Mouse (Mus musculus) liver, postnatal 0 days (tissue): ENCODE results near the gene Ebf3. TPM values are rescaled to one million over a fixed set of nuclear protein-coding genes. Genes with fewer than 3 reads are reported as not detected.

Source experiments
- ATAC-seq: fragments of 200-750 bp; cut with Nextera tagmentation; 2 replicates; pipeline ENCODE4 v1.8.0; 2017; ENCODE audit warnings: mild to moderate bottlenecking, moderate library complexity
- DNase-seq: peaks from one replicate; pipeline ENCODE4 v3.0.0-alpha.2; 2016
- H3K27ac ChIP-seq: fragments of 300-500 bp; sonication (generic); 2 replicates; pipeline ENCODE4 v1.5.1; 2014; ENCODE audit warnings: antibody characterized with exemption, moderate library complexity, mild to moderate bottlenecking, low read depth
- H3K27me3 ChIP-seq: fragments of 300-500 bp; sonication (generic); 2 replicates; pipeline ENCODE4 v1.6.1; 2014; ENCODE audit warnings: low read length, control low read depth, mixed read lengths; ENCODE audit not compliant: insufficient read depth
- H3K36me3 ChIP-seq: fragments of 300-500 bp; sonication (generic); replicated peaks from 2 replicates; pipeline ENCODE4 v1.6.1; 2014; ENCODE audit warnings: mild to moderate bottlenecking, control low read depth, low read length, moderate library complexity, mixed read lengths; ENCODE audit not compliant: insufficient read depth
- H3K4me1 ChIP-seq: fragments of 300-500 bp; sonication (generic); 2 replicates; pipeline ENCODE4 v1.6.1; 2014; ENCODE audit warnings: antibody characterized with exemption, mild to moderate bottlenecking, control low read depth; ENCODE audit not compliant: insufficient read depth
- H3K4me2 ChIP-seq: fragments of 300-500 bp; sonication (generic); 2 replicates; pipeline ENCODE4 v1.6.1; 2014; ENCODE audit warnings: low read depth, mild to moderate bottlenecking, low read length, moderate library complexity, mixed read lengths
- H3K4me3 ChIP-seq: fragments of 300-500 bp; sonication (generic); 2 replicates; pipeline ENCODE4 v1.5.1; 2014; ENCODE audit warnings: low read depth, low read length
- H3K9ac ChIP-seq: fragments of 300-500 bp; sonication (generic); replicated peaks from 2 replicates; pipeline ENCODE4 v1.6.1; 2014; ENCODE audit warnings: mild to moderate bottlenecking, moderate library complexity
- H3K9me3 ChIP-seq: fragments of 300-500 bp; sonication (generic); 2 replicates; pipeline ENCODE4 v1.6.1; 2016; ENCODE audit warnings: mild to moderate bottlenecking, control low read depth, low read length, mixed read lengths
- CTCF ChIP-seq: sonication (generic); IDR thresholded peaks from 2 replicates; pipeline ENCODE4 v1.5.1; 2016; ENCODE audit warnings: antibody characterized with exemption, low read depth
- EP300 ChIP-seq: IDR thresholded peaks from 2 replicates; pipeline ENCODE4 v1.6.1; 2016; ENCODE audit warnings: antibody characterized with exemption, low read depth, mild to moderate bottlenecking
- WGBS: fragments of 180-500 bp; shearing (Covaris S2); extraction: QIAGEN DNeasy Blood & Tissue Kit; methylation state at CpG from one replicate; pipeline ENCODE4 v1.1.7; 2014; ENCODE audit not compliant: insufficient replicate concordance; 5-methylcytosine and 5-hydroxymethylcytosine counted together
- polyA plus RNA-seq: library from polyadenylated mRNA; unstranded; fragments of >200 nt; fragmentation: Nextera tagmentation; extraction: Ambion mirVana; gene quantifications from 2 replicates; pipeline ENCODE4 v1.2.1, GENCODE M21; 2015

Ebf3 gene
- polyA plus RNA-seq, 1 experiment from 2014 or later: not detected

DNA sequence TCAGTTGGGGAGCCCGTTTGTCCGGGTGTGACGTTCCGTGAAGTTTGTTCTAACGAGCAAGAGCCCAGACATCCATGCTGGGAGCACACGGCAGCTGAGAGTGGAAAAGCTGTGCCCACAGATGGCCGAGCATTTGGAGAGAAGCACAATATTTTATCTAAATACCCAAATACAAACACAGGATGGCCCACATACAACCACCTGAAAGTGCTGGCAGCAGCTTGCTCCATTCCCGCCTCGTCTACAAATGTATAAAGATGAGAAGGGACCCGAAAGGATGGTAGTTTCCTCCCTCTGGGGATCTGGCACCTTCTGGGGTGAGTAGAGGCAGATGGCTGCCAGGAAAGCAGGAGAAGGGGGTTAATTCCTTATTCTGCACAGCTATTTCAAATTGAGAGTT, 42.0 kb downstream of the Ebf3 start:
- Histone ChIP-seq H3K4me3 (no peak overlapping the region), H3K4me1 (no peaks in the 10 kb centered on the region), H3K36me3 (no peaks in the 10 kb centered on the region), H3K9me3 (no peaks in the 10 kb centered on the region), H3K9ac (no peak overlapping the region), H3K27me3 (peaks cover 5% of the 10 kb centered on the region; the same call in 1 of the 2 replicates), H3K27ac (no peak overlapping the region), H3K4me2 (no peak overlapping the region)
- 76% methylated on average over 10 of the region's 10 CpGs for WGBS
- ATAC-seq: no peak
- TF ChIP-seq EP300: no peak
- TF ChIP-seq CTCF: no peak
- DNase-seq: no peak

GRCm38 (mm10) chr7:137268452-137269155, 45.6 kb downstream of the Ebf3 start:
- Histone ChIP-seq H3K27ac (no peak overlapping the region), H3K4me2 (no peak overlapping the region), H3K36me3 (no peaks in the 10 kb centered on the region), H3K9me3 (no peaks in the 10 kb centered on the region), H3K27me3 (peaks cover 2% of the 10 kb centered on the region; the same call in 1 of the 2 replicates), H3K9ac (no peak overlapping the region), H3K4me3 (no peak overlapping the region), H3K4me1 (no peaks in the 10 kb centered on the region)
- 58% methylated on average over 8 of the region's 8 CpGs for WGBS
- DNase-seq: no peak
- TF ChIP-seq CTCF (no peak), EP300 (no peak)
- no peak for ATAC-seq

- Histone ChIP-seq H3K9ac (no peak overlapping the region), H3K27ac (no peak overlapping the region), H3K9me3 (no peaks in the 10 kb centered on the region), H3K4me3 (no peak overlapping the region), H3K36me3 (no peaks in the 10 kb centered on the region), H3K27me3 (peaks cover 2% of the 10 kb centered on the region; the same call in 1 of the 2 replicates), H3K4me2 (no peak overlapping the region), H3K4me1 (no peaks in the 10 kb centered on the region)
- 80% methylated on average over 9 of the region's 9 CpGs for WGBS
- no peak for ATAC-seq
- TF ChIP-seq CTCF (no peak), EP300 (no peak)
- DNase-seq: no peak
Observed at GRCm38 (mm10) chr7:137267441-137267840, 46.8 kb downstream of the Ebf3 start.

GRCm38 (mm10) chr7:137266575-137266974, 47.7 kb downstream of the Ebf3 start:
- TF ChIP-seq EP300 (no peak), CTCF (no peak)
- no peak for ATAC-seq
- WGBS: 30% methylated on average over 17 of the region's 17 CpGs

GRCm38 (mm10) chr7:137262330-137262729, 51.9 kb downstream of the Ebf3 start:
- ATAC-seq (no peak), DNase-seq (no peak)
- Histone ChIP-seq H3K9ac (no peak overlapping the region), H3K4me2 (no peak overlapping the region), H3K4me1 (no peaks in the 10 kb centered on the region), H3K4me3 (no peak overlapping the region), H3K27ac (no peak overlapping the region), H3K27me3 (peaks cover 13% of the 10 kb centered on the region), H3K9me3 (no peaks in the 10 kb centered on the region), H3K36me3 (no peaks in the 10 kb centered on the region)
- TF ChIP-seq CTCF (no peak), EP300 (no peak)
- whole genome bisulfite sequencing: 77% methylated on average over 8 of the region's 8 CpGs

More at GRCm38 (mm10) chr7:137266575-137266974, 47.7 kb downstream of the Ebf3 start:
- Histone ChIP-seq H3K9me3 (no peaks in the 10 kb centered on the region), H3K4me2 (no peak overlapping the region), H3K27ac (no peak overlapping the region), H3K27me3 (peaks cover 5% of the 10 kb centered on the region), H3K4me3 (no peak overlapping the region), H3K4me1 (no peaks in the 10 kb centered on the region), H3K9ac (no peak overlapping the region), H3K36me3 (no peaks in the 10 kb centered on the region)
- no peak for DNase-seq

GRCm38 (mm10) chr7:137246213-137246872, 67.9 kb downstream of the Ebf3 start:
- no peaks in the 10 kb centered on the region for H3K4me1 ChIP-seq

More at GRCm38 (mm10) chr7:137246213-137246872, 67.9 kb downstream of the Ebf3 start:
- Histone ChIP-seq H3K4me3 (no peak overlapping the region), H3K9ac (no peak overlapping the region), H3K4me2 (no peak overlapping the region), H3K9me3 (no peaks in the 10 kb centered on the region), H3K27me3 (0 out of 2 replicates have a peak, but pooled peaks cover 7% of the 10 kb centered on the region), H3K27ac (no peak overlapping the region), H3K36me3 (no peaks in the 10 kb centered on the region)
- 42% methylated on average over 11 of the region's 11 CpGs for WGBS
- ATAC-seq: no peak
- peak; percentile 80 for TF ChIP-seq CTCF
- no peak for TF ChIP-seq EP300
- DNase-seq: peak; percentile 76
